Mouse (Mus musculus) urinary bladder, adult 18-20 months (tissue): ENCODE results near the gene Ctnna2.

Experiments
- DNase-seq, 2 experiments: peaks; one replicate each; pipeline ENCODE4 v3.0.0; 2022; ENCODE audit warnings: low spot score in 2 of 2, mixed read lengths in 2 of 2

The Ctnna2 gene

DNA sequence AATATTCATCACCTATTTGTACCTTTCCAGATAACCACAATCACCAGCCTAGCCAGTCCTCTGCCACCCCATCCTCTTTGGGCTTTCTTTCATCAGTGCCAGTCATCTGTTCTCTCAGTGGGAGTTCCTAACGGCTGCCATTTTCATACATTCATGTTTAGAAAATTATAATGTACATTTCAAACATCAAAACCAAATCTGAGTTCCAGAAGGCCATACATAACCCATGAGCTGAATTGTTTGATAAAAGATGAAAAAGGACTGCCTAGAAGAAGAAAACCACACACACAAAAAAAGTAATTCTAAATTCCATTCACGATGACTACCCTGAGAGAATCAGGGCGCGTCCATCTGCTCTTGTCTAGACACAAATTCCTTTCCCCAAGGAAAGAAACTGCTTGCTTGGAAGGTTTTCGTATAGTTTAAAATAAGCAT lies 1014.5 kb downstream of the Ctnna2 start:
- no peak for DNase-seq

DNA sequence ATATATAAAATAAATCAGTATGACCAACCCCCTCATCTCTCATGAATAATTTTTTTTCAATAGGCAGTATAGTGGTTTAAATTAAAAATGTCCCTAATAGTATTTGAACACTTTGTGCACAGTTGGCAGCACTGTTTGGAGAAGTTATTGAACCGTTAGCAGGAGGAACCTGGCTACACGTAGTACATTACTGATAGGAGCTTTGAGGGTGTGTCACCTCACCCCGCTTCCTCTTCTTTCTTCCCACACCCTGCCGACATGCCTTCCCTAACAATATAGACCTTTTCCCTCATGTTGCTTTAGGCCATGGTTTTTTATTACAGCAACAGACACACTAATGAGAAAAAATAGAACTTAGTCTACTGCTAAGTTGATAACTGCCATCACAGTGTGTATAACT lies 1071.4 kb downstream of the Ctnna2 start:
- DNase-seq: no peak

- DNase-seq: no peak
These were observed 1082.3 kb downstream of the Ctnna2 start for GRCm38 (mm10) chr6:76897156-76897555.
